Mouse (Mus musculus) heart, adult 9 months (tissue): ENCODE measurements around the gene Sh3gl1.
A peak's percentile ranks its signal among the peaks of the same experiment; 100 is the strongest.
"Not testable (repeated sequence)": the region's sequence is repeated elsewhere in the genome, so short reads cannot be mapped to it uniquely, and the experiment has no call there.

Experiments
- DNase-seq, 2 experiments: peaks; one replicate each; pipeline ENCODE4 v3.0.0; 2022; ENCODE audit warnings: low spot score in 2 of 2

The Sh3gl1 gene

GRCm38 (mm10) chr17:56036176-56036900 is at the start of gene Sh3gl1:
TSS of gene Sh3gl1 (minus strand) at chr17:56036635.
- DNase-seq = peak; percentile 98 to 99

DNA sequence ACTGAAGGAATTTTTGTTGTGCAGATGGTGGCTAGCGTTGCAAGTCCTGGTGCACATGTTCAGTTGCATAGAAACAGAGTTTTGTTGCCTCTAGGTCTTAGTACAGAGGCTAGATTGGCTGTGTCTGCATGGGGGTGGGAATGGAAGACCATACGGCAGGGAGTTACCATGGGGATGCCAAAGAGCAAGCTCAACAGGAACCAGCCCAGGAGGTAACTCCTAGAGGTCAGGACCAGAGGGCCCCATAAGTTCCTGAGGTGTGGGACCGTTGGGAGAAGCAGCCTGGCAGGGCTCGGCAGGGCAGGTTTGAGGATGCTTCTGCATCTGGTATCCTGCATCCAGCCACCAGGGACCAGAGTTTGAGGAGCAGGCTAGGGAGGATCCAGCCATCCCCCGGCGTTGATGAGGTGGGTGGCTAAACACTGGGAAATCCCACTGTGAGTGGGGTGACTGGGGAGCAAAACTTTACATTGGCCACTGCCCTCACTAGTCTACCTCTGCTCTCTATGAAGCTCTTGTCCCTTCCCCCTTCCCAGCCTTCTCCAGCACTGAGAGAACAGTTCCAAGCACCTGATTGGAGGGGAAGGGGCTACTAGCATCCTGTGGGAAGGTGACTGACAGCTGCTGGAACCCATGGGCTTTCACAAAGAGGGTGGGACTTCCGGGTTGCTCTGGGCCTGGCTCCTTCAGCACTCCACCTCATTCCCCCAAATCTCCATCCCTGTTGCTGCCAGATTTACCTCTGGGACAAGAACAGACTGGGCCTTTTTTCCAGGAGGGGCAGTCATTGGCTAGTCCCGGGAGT is 44.5 kb upstream of the Sh3gl1 start:
- DNase-seq = no peak

DNA sequence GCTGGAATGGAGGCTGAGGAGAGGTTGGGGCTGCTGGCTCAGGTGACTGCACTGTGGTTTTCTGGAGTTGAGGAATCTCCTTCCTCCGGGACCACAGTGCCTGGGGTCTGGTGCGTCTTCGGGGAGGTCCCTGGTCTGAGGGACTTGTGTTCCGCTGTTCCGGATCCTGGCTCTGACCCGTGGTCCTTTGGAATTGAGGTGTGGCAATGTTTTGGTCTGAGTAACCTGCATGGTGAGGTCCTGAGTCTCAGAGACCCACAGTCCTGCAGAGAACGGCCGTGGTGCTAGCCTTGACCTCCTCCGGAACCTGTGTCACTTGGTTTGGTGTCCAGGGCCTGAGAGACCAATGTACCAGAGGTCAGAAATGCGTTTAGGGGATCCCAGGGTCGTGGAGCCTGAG is 43.5 kb upstream of the Sh3gl1 start:
- DNase-seq = peak in 1 of 2 experiments; percentile 22

GRCm38 (mm10) chr17:56078880-56079795 is 42.7 kb upstream of the Sh3gl1 start, which contains the start of gene Hdgfl2:
TSS of gene Hdgfl2 (plus strand) at chr17:56079634.
- DNase-seq = peak; percentile 100

DNA sequence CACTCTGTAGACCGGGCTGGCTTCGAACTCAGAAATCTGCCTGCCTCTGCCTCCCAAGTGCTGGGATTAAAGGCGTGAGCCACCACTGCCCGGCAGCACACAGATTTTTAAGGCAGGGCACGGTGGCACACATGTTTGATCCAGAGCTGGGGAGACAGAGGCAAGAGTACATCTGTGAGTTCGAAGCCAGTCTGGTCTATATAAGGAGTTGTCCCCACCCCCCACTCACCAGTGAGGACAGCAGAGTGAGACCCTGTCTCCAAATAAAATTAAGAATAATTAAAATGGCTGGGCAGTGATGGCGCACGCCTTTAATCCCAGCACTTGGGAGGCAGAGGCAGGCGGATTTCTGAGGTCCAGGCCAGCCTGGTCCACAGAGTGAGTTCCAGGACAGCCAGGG is 41.9 kb upstream of the Sh3gl1 start:
- DNase-seq = peak; percentile 20 to 34

- DNase-seq = no peak
These were observed 41.1 kb upstream of the Sh3gl1 start for GRCm38 (mm10) chr17:56077523-56077922.

- peak; percentile 95 to 97 for DNase-seq
These were observed 38.4 kb upstream of the Sh3gl1 start, which contains the start of gene Ubxn6 for GRCm38 (mm10) chr17:56074827-56075208. TSS of gene Ubxn6 (minus strand) at chr17:56075028.

DNA sequence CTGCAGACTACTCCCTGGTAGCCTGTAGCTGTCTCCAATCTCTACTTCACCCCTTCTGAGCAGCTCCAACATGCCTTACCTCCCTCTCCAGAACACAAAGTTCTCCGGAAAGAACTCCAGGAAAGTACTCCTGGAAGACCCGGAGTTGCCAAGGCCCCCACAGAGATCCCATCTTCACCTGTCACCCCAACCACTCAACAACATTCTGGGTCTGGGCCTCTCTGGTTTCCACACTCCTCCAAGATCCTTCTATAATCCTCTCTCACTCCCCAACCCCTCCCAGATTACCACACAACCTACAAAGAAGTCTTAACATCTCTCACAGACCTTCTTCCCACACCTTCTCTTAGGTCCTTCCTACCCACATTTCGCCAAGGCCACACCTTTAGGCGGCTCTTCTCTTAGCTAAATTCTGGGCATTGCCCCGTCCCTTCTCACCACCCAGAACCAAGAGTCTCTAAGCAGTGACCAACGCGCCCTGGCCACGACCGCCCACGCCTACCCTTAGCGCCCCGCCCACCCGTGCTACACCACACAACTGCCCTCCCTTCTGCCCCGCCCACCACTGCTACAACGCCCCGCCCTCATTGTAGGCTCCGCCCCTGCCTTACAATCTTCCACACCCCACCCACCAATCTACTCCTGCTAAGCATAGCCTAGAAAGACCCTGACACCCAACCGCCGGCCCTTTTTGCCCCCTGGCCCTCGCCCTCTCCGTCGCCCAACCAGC is 37.8 kb upstream of the Sh3gl1 start:
- peak; percentile 73 to 81 for DNase-seq

DNA sequence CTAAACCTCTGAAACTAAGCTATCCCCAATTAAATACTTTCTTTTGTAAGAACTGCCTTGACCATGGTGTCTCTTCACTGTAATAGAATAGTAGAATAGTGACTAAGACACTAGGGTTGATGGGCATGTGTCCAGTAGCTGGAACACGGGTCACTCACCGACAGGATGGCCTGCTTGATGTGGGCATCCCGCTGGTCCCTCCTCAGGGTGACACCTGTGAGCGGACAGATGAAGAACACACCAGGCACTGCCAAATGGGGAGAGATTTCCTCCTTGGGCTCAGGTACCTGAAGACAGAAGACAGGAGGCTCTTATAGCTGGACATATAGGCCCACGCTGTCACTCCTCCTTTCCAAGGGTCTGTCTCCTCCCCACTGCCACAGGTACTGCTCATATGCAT is 35.8 kb upstream of the Sh3gl1 start:
- no peak for DNase-seq

DNA sequence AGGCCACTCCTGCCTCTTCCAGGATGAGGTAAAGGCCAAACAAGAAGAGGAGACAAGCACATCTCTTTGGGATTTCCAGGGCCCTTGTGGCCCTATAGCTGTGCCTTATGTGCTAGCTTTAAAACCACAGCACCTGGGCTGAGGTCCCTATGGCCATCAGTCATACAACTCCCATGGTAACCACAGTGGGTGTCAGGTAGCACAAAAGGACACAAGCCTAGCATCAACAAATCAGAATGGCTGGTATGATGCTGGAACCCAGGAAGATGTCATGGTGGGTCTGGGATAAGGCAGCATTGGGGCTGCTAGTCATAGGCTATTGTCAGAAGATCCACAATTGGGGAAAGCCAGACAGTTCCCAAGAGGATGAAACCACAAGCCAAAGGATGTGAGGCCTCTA is 34.7 kb upstream of the Sh3gl1 start:
- no peak for DNase-seq

DNA sequence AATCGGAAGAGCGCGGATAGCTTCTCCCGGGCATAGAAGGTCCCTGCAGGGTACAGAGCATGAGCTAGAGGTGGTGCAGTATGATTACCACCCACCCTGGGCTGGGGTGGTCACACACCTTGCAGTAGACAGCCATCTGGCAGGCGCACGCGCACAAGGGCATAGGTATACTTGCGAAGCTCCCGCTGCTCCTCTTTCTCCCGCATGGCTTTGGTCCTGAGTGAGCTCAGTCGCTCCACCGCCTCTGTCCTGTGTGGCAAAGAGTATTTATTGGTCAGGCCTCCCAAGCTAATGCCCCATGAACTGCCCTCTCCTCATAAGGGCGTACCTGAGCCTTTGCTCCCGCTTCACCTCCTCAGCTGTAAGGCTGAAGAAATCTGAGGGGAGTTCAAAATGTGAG is 32.6 kb upstream of the Sh3gl1 start:
- DNase-seq = no peak

- no peak for DNase-seq
These were observed 30.0 kb upstream of the Sh3gl1 start for GRCm38 (mm10) chr17:56066451-56066850.

GRCm38 (mm10) chr17:56065715-56066114 is 29.3 kb upstream of the Sh3gl1 start:
- not testable (repeated sequence) for DNase-seq

DNA sequence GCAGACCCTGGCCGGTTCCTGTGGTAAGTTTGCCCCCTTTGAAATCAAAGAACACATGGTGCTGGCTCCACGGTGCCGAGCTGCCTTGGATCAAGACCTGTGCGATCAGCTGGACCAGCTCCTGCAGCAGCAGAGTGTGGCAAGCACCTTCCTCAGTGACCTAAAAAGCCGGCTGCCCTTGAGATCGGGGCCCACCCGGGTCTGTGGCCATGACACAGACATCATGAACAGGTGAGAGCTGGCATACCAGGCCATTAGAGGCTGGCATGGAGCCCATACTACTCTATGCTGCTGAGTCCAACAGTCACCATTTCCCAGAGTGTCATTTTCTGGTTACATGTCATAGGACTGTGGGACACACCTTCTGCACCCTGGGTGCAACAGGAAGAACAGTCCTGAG is 25.6 kb upstream of the Sh3gl1 start:
- no peak for DNase-seq

DNA sequence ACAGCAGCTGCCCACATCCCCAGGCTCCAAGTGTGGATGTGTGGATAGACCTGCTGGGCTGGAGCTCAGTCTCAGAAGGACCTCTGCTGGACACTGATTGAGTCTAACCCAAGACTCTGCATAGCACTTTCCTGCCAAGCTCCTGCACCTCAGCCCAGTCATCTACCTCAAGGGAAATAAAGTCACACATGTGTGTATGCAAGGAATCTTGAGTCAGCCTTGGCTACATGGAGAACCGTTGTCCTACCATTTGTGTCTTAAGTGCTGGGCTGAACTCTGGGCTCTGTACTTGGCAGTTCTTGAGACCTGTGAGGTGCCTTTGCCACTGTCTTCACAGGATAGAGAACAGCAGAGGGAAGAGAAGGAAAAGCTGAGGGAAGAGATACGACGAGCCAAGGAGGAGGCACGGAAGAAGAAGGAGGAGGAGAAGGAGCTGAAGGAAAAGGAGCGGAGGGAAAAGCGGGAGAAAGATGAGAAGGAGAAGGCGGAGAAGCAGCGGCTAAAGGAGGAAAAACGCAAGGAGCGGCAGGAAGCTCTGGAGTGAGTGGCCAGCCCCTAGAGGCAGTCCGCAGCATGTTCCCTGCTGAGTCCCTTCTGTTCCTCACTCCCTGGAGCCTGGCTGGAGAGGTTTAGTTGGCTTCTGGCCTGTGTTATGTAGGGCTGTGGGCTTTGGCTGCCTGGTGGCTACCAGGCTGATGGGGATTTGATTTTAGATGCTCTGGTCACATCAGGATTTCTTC is 21.1 kb upstream of the Sh3gl1 start:
- no peak for DNase-seq

DNA sequence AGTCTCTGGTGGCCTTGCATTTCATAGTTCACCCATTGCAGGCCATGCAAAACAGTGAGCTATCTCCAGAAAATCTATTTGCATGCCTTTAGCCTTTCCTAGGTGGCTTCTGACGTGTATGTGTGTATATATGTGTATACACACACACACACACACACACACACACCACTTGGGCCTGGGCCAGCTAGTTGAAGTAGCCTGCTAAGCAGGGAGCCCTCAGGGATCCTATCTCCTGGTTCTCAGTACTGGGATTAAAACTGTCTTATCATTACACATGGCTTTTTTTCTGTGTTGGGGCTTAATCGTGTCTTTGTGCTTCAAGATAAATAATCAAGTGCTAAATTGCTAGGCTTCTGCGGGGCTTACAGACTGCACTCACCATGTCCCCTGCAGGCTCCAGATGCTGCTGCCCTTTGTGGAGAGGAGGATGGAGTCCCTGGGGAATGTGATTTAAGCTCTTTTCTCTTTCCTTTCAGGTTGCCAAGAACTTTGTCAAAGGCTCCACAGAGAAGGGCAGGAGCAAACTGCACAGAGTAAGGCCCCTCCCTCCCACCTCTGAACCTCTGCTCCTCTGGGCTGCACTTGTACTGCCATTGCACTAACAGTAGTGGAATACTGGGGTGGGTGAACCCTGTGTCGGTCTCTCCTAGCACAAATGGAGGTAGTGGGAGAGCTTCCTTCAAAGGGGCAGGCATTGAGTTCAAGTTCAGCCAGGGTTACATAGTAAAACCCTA is 19.7 kb upstream of the Sh3gl1 start:
- DNase-seq = no peak

- DNase-seq = no peak
These were observed 18.5 kb upstream of the Sh3gl1 start for GRCm38 (mm10) chr17:56054938-56055337.

DNA sequence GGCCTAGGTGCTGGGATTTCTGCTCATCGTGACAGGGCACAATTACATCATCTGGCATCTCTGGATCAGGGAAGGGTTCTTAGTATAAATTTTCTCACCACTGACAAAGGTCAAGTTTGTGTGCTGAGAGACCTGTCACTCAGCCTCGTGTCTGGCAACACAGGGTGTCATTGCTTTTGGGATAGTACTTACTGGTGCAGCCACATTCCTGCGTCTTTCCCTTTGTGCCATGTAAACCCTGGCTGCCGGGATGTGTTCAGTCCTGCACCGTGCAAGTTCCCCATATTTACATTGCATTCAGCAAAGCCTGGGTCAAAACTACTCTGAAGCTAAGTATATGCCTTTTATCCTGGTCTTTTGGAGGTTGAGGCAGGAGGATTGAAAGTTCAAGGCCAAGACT is 14.9 kb upstream of the Sh3gl1 start:
- no peak for DNase-seq

DNA sequence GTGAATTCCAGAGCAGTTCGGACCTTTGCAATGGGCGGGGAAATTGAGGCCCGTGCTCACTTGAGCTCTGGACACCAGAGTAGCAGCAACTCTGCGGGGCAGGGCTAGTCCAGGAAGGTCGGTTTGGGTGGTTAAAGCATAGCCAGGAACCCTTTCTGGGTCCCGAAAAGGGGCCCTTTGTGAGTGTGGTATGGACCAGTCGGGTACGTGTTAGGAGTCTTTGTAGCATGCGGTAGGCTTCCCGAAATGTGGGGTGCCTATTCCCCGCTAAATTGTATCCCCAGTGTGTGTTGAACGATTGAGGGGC is 4.4 kb upstream of the Sh3gl1 start:
- no peak for DNase-seq
